1 mouse cellular context compared by ENCODE assay signal in the genomic region with DNA sequence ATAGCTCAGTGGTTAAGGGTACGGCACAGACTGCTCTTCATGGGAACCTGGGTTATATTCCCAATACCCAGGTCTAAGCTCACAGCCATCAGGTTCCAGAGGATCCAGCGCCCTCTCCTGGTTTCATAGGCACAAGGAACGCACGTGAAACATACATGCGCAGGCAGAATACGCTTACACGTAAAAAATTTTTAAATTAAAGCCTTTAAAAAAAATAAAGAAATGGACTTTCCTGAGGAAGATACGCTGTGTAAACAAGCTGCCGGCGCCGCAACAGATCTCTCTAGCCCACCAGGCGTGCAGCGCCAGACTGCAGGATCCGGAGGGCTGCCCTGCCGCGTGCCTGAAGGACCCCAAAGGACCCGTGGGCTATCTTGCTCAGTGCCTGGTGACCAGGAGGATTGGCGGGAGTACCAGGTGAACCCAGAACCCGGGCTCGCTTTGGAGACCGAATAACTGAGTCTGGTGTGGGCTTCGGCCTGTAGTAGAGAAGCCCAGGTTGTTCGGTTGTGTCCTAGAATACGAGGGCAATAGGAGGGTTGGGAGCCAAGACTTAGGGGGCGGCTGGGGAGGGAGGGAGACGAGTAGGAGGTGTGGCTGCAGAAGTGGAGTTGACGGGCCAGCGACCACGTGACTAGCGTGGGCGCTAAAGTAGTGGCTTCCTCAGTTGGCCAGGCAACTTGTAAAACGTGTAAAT.
TF ChIP-seq lines count a peak whose summit lies in the region.

Gene Nme6, plus strand, starts transcription at position 359 of the 697 bp plus-strand sequence.

TF ChIP-seq in CH12.LX, 34 proteins besides CTCF, POLR2A, EP300 and RAD21 (continued from another document):
- TF ChIP-seq MXI1 (IDR thresholded peaks at IDR 0.05; ENCODE audit: low read depth, low read length) (peak; percentile 98), MYC (IDR thresholded peaks at IDR 0.05; ENCODE audit: low read depth, low read length) (peak; percentile 85), E2F4 (IDR thresholded peaks at IDR 0.05; ENCODE audit: insufficient replicate concordance, low read depth, low read length) (peak; percentile 37; the same call in 1 of the 2 replicates), CHD1 (IDR thresholded peaks at IDR 0.05; ENCODE audit: low read depth, low read length) (no peak), ZMIZ1 (IDR thresholded peaks at IDR 0.05; ENCODE audit: low read depth, low read length) (peak; percentile 53; the same call in 1 of the 2 replicates), MAX (IDR thresholded peaks at IDR 0.05; ENCODE audit: low read length) (peak; percentile 99), TBP (conservative IDR thresholded peaks at IDR 0.05; ENCODE audit: low read depth, low read length) (peak; percentile 46; the same call in 1 of the 2 replicates), HCFC1 (IDR thresholded peaks at IDR 0.05; ENCODE audit: low read depth, low read length) (peak; percentile 86), MAFK (IDR thresholded peaks at IDR 0.05; ENCODE audit: insufficient replicate concordance, low read length) (no peak), SMC3 (IDR thresholded peaks at IDR 0.05; ENCODE audit: low read depth, low read length) (no peak; the same call in 1 of the 2 replicates), GABPA (IDR thresholded peaks at IDR 0.05; ENCODE audit: insufficient replicate concordance, low read depth, low read length) (no peak), NELFE (IDR thresholded peaks at IDR 0.05; ENCODE audit: low read depth, low read length) (peak; percentile 84), JUND (conservative IDR thresholded peaks at IDR 0.05; ENCODE audit: low read depth, low read length) (no peak), USF2 (conservative IDR thresholded peaks at IDR 0.05; ENCODE audit: low read depth, low read length) (peak; percentile 85), UBTF (IDR thresholded peaks at IDR 0.05; ENCODE audit: low read depth, low read length) (no peak), ETS1 (conservative IDR thresholded peaks at IDR 0.05; ENCODE audit: low read depth, low read length) (no peak), KAT2A (IDR thresholded peaks at IDR 0.05; ENCODE audit: insufficient replicate concordance, low read length) (peak; percentile 64; the same call in 1 of the 2 replicates), IRF4 (IDR thresholded peaks at IDR 0.05; ENCODE audit: low read depth, low read length) (peak; percentile 91), POLR2AphosphoS2 (IDR thresholded peaks at IDR 0.05; ENCODE audit: low read depth, low read length) (peak; percentile 60; the same call in 1 of the 2 replicates), ZC3H11A (IDR thresholded peaks at IDR 0.05; ENCODE audit: low read depth, low read length) (no peak), TCF12 (IDR thresholded peaks at IDR 0.05; ENCODE audit: low read depth, low read length) (peak; percentile 72), MAZ (IDR thresholded peaks at IDR 0.05; ENCODE audit: low read depth, low read length) (peak; percentile 80), NRF1 (IDR thresholded peaks at IDR 0.05; ENCODE audit: low read depth, low read length) (no peak), JUN (IDR thresholded peaks at IDR 0.05; ENCODE audit: insufficient read depth, low read depth, low read length) (no peak), MEF2A (IDR thresholded peaks at IDR 0.05; ENCODE audit: borderline replicate concordance, low read depth, low read length) (peak; percentile 39; the same call in 1 of the 2 replicates), SIN3A (IDR thresholded peaks at IDR 0.05; ENCODE audit: low read length) (peak; percentile 92), BHLHE40 (IDR thresholded peaks at IDR 0.05; ENCODE audit: low read depth, low read length) (peak; percentile 88), ZNF384 (IDR thresholded peaks at IDR 0.05; ENCODE audit: low read depth, low read length) (no peak)
